Mouse (Mus musculus): ENCODE data around the gene Cfap45. TPM values are rescaled to one million over a fixed set of nuclear protein-coding genes. Genes with fewer than 3 reads are reported as not detected.
A peak's percentile ranks its signal among the peaks of the same experiment; 100 is the strongest.

Cfap45 gene
- polyA plus RNA-seq (2012; rRNA removed) = 0.19 and 0.20 TPM in 2 replicates

DNA sequence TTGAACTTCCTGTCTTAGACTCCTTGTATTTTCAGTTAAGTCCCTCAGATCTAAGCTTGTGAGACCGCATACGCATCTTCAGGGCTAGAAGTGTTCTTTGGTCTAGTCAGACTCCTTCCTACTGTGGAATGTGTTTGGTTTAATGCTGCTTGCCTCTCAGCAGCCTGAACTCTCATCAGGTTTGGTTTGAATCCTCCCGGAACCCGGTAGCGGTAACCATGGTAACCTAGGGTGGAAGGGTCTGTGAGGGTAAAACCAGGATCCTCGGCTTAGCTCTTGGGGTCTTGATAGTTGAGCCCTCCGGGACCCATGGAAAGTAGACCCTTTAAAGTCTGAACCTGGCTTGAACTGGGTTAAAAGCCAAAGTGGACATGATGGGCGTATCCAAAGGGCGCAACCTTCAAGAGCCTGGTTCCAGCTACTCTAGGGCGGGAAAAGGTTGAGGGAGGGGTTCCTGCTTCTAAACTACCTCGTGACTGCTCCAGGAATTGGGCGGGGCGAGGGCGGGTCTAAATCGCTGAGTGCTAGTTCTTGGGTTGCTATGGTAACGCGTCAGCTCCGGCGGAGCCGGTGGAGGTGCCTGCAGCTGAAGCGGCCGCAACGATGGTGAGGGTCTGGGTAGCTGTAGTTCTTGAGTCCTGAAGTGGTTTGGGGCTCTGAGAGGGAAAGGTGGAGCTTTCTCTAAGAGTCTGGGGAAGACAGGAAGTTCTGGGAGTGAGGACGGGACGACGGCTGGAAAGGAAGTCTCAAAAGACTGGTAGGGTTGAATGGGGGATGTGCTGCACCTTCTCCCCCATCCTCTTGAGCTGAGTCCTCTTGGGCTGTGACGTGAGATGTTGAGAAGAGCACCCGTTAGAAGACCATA, at the start of gene Cfap45:
Gene Cfap45 (plus strand): TSS at position 226 of the 865 bp plus-strand sequence.
- peak within 1 kb of the TSS; percentile 36 for H3K4me3 ChIP-seq (ENCODE audit: extremely low read depth, insufficient read depth, insufficient read length)
- WGBS = 3% methylated on average over 28 of the region's 28 CpGs
- TF ChIP-seq POLR2A (IDR thresholded peaks at IDR 0.05; ENCODE audit: low read depth, low read length) = no peak
- no peak for TF ChIP-seq CTCF (IDR thresholded peaks at IDR 0.05; ENCODE audit: extremely low read depth, insufficient read depth, insufficient read length, insufficient replicate concordance)
- H3K36me3 ChIP-seq (ENCODE audit: control insufficient read depth, insufficient read depth, low read length) = no peaks in the 10 kb centered on the region
- H3K4me1 ChIP-seq (ENCODE audit: control insufficient read depth, insufficient read depth, insufficient read length) = peaks cover 14% of the 10 kb centered on the region
- peak; percentile 71 to 75 for DNase-seq (ENCODE audit: low read depth in 1 of 2, low spot score in 2 of 2)
- no peaks in the 10 kb centered on the region for H3K27me3 ChIP-seq (ENCODE audit: control insufficient read depth, insufficient read depth, low read length)
- H3K27ac ChIP-seq (ENCODE audit: insufficient read depth, low read length) = 0 out of 2 replicates have a peak within 1 kb of the TSS, but pooled peaks have one; percentile 18

GRCm38 (mm10) chr1:172472909-172473308, 47.7 kb upstream of the Cfap45 start:
- no peak for DNase-seq (ENCODE audit: low read depth in 1 of 2, low spot score in 2 of 2)
- H3K36me3 ChIP-seq (ENCODE audit: control insufficient read depth, insufficient read depth, low read length) = no peaks in the 10 kb centered on the region
- H3K27ac ChIP-seq (ENCODE audit: insufficient read depth, low read length) = peak overlapping the region; percentile 58; the same call in 1 of the 2 replicates
- H3K4me3 ChIP-seq (ENCODE audit: extremely low read depth, insufficient read depth, insufficient read length) = no peak overlapping the region
- TF ChIP-seq POLR2A (IDR thresholded peaks at IDR 0.05; ENCODE audit: low read depth, low read length) = no peak
- no peak for TF ChIP-seq CTCF (IDR thresholded peaks at IDR 0.05; ENCODE audit: extremely low read depth, insufficient read depth, insufficient read length, insufficient replicate concordance)
- H3K27me3 ChIP-seq (ENCODE audit: control insufficient read depth, insufficient read depth, low read length) = no peaks in the 10 kb centered on the region
- H3K4me1 ChIP-seq (ENCODE audit: control insufficient read depth, insufficient read depth, insufficient read length) = peaks cover 29% of the 10 kb centered on the region; the same call in 1 of the 2 replicates

DNA sequence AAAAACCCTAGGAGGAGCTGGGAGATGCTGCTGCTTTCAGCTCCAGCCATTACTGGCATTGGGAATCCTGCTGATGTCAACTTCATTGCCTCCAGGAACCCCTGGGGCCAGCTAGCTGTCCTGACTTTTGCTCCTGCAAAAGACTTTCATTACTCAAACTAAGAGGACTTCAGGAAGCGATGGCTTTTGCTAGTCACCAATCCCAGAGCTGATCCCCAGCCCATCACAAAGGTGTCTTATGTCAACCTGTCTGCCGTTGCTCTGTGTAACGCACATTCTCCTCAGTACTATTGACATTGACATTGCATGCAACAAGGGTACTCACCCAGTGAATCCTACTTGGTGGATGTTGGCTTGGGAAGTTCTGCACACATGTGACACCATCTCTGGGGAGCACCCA, 46.4 kb upstream of the Cfap45 start:
- Histone ChIP-seq H3K4me1 (ENCODE audit: control insufficient read depth, insufficient read depth, insufficient read length) (peaks cover 29% of the 10 kb centered on the region; the same call in 1 of the 2 replicates), H3K27me3 (ENCODE audit: control insufficient read depth, insufficient read depth, low read length) (no peaks in the 10 kb centered on the region), H3K27ac (ENCODE audit: insufficient read depth, low read length) (peak overlapping the region; percentile 61; the same call in 1 of the 2 replicates), H3K4me3 (ENCODE audit: extremely low read depth, insufficient read depth, insufficient read length) (no peak overlapping the region), H3K36me3 (ENCODE audit: control insufficient read depth, insufficient read depth, low read length) (no peaks in the 10 kb centered on the region)
- WGBS = 93% methylated on average over 3 of the region's 3 CpGs
- no peak for TF ChIP-seq CTCF (IDR thresholded peaks at IDR 0.05; ENCODE audit: extremely low read depth, insufficient read depth, insufficient read length, insufficient replicate concordance)
- no peak for TF ChIP-seq POLR2A (IDR thresholded peaks at IDR 0.05; ENCODE audit: low read depth, low read length)
- DNase-seq (ENCODE audit: low read depth in 1 of 2, low spot score in 2 of 2) = no peak

- 18% methylated on average over 7 of the region's 7 CpGs for WGBS
- Histone ChIP-seq H3K27me3 (ENCODE audit: control insufficient read depth, insufficient read depth, low read length) (no peaks in the 10 kb centered on the region), H3K4me1 (ENCODE audit: control insufficient read depth, insufficient read depth, insufficient read length) (peaks cover 29% of the 10 kb centered on the region; the same call in 1 of the 2 replicates), H3K4me3 (ENCODE audit: extremely low read depth, insufficient read depth, insufficient read length) (peak within 1 kb of the TSS; percentile 15; the same call in 1 of the 2 replicates), H3K27ac (ENCODE audit: insufficient read depth, low read length) (peak within 1 kb of the TSS; percentile 86), H3K36me3 (ENCODE audit: control insufficient read depth, insufficient read depth, low read length) (no peaks in the 10 kb centered on the region)
- no peak for TF ChIP-seq POLR2A (IDR thresholded peaks at IDR 0.05; ENCODE audit: low read depth, low read length)
- no peak for TF ChIP-seq CTCF (IDR thresholded peaks at IDR 0.05; ENCODE audit: extremely low read depth, insufficient read depth, insufficient read length, insufficient replicate concordance)
- peak in 1 of 2 experiments; percentile 43 for DNase-seq (ENCODE audit: low read depth in 1 of 2, low spot score in 2 of 2)
These were observed 45.4 kb upstream of the Cfap45 start, which contains the start of gene Slamf9 for GRCm38 (mm10) chr1:172475054-172475741. Slamf9 (plus strand) TSS chr1:172475358.

DNA sequence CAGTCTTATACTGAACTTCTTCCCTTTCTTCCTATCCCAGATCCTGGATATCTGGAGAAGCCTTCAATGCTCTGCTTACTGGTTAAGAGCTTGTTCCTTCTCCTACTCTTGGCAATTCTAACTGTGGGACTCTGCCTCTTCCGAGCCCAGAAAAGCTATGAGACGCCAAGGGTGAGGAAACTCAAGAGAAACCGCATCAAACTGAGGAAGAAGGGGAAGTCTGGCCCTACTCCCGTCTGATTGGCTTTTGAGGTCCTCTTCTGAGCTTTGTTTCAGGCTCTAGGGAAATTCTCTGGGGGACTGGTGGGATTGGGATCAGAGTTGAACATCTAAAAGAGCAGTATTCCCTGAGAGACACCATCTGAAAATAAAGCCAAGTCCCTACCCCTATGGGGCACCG, 42.6 kb upstream of the Cfap45 start:
- H3K27me3 ChIP-seq (ENCODE audit: control insufficient read depth, insufficient read depth, low read length) = no peaks in the 10 kb centered on the region
- H3K4me3 ChIP-seq (ENCODE audit: extremely low read depth, insufficient read depth, insufficient read length) = no peak overlapping the region
- H3K27ac ChIP-seq (ENCODE audit: insufficient read depth, low read length) = no peak overlapping the region
- no peaks in the 10 kb centered on the region for H3K36me3 ChIP-seq (ENCODE audit: control insufficient read depth, insufficient read depth, low read length)
- 8% methylated on average over 5 of the region's 5 CpGs for WGBS
- no peak for TF ChIP-seq POLR2A (IDR thresholded peaks at IDR 0.05; ENCODE audit: low read depth, low read length)
- TF ChIP-seq CTCF (IDR thresholded peaks at IDR 0.05; ENCODE audit: extremely low read depth, insufficient read depth, insufficient read length, insufficient replicate concordance) = no peak
- no peak for DNase-seq (ENCODE audit: low read depth in 1 of 2, low spot score in 2 of 2)
- peaks cover 36% of the 10 kb centered on the region; the same call in 1 of the 2 replicates for H3K4me1 ChIP-seq (ENCODE audit: control insufficient read depth, insufficient read depth, insufficient read length)

DNA sequence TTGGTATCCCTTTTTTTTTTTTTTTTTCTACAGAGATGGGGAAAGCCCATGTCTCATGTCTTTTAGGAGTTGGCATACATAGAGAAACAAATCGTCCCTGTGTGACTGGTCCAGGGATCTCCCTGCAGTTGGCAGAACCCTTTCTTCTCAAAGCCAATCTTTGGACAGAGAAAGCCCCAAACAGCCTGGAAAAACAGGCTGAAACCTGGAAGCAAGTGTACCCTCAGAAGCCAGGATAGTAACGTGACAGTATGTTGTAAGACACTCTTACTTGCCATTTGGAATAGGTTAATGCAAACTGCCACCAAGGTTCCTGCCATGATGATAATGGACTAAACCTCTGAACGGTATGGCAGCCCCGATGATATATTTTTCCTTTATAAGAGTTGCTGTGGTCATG, 40.2 kb upstream of the Cfap45 start:
- 85% methylated on average over 4 of the region's 4 CpGs for WGBS
- Histone ChIP-seq H3K4me1 (ENCODE audit: control insufficient read depth, insufficient read depth, insufficient read length) (peaks cover 19% of the 10 kb centered on the region; the same call in 1 of the 2 replicates), H3K27ac (ENCODE audit: insufficient read depth, low read length) (no peak overlapping the region), H3K27me3 (ENCODE audit: control insufficient read depth, insufficient read depth, low read length) (no peaks in the 10 kb centered on the region), H3K4me3 (ENCODE audit: extremely low read depth, insufficient read depth, insufficient read length) (no peak overlapping the region), H3K36me3 (ENCODE audit: control insufficient read depth, insufficient read depth, low read length) (no peaks in the 10 kb centered on the region)
- TF ChIP-seq CTCF (IDR thresholded peaks at IDR 0.05; ENCODE audit: extremely low read depth, insufficient read depth, insufficient read length, insufficient replicate concordance) (no peak), POLR2A (IDR thresholded peaks at IDR 0.05; ENCODE audit: low read depth, low read length) (no peak)
- DNase-seq (ENCODE audit: low read depth in 1 of 2, low spot score in 2 of 2) = no peak
